Comparison of ENCODE assay signal across 34 mouse cellular contexts in the genomic region with DNA sequence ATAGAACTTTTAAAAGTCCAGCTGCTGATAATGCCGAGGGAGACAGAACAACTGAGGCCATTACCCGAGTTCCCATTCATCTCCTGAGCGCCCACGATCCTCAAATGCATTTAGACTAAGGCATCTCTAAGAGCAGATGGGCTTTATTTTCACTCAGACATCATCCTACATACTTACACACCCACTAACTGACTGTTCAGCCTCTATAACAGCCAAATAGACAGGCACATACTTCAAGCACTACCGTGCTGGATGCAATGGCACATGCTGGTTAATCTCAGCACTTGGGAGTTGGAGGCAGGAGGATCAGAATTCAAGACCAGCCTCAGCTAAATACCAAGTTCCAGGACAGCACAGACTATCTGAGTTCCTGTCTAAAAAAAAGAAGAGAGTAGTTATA. TPM values are rescaled to one million over a fixed set of nuclear protein-coding genes. Genes with fewer than 3 reads are reported as not detected.
DNase-seq lines count a peak whose midpoint lies in the region; ATAC-seq and TF ChIP-seq lines count a peak whose summit lies in the region.
"Had no signal": no experiment of that assay in that cellular context is flagged by ENCODE, and none has a peak within 500 bp of the region (broad histone marks: within the 10 kb centered on the region; RNA-seq: fewer than 3 reads in every experiment).

No protein-coding gene starts in this region.

- peak overlapping the region; percentile 57; the same call in 1 of the 2 replicates for H3K27ac ChIP-seq in gastrocnemius, adult 2 months
- H3K27ac ChIP-seq in intestine, embryonic 15.5 days: no peak overlapping the region
- H3K27ac ChIP-seq in hindbrain, postnatal 0 days: no peak overlapping the region
- H3K27ac ChIP-seq: embryonic facial prominence, embryonic 12.5 days; hindbrain, embryonic 13.5 days; limb, embryonic 10.5 days; limb, embryonic 15.5 days; liver, embryonic 15.5 days had no signal

- H3K4me2 ChIP-seq in intestine, embryonic 15.5 days (replicated peaks): no peak overlapping the region
- H3K4me2 ChIP-seq in hindbrain, postnatal 0 days (ENCODE audit: low read depth, low read length): no peak overlapping the region
- H3K4me2 ChIP-seq: embryonic facial prominence, embryonic 12.5 days; heart, embryonic 11.5 days; hindbrain, embryonic 13.5 days; limb, embryonic 15.5 days; liver, embryonic 15.5 days; lung, embryonic 14.5 days had no signal

- no peaks in the 10 kb centered on the region for H3K9me3 ChIP-seq in intestine, embryonic 15.5 days
- no peaks in the 10 kb centered on the region for H3K9me3 ChIP-seq in hindbrain, postnatal 0 days (ENCODE audit: low read length)
- H3K9me3 ChIP-seq: embryonic facial prominence, embryonic 12.5 days; hindbrain, embryonic 13.5 days; limb, embryonic 10.5 days; limb, embryonic 15.5 days; liver, embryonic 15.5 days had no signal

- no peak overlapping the region for H3K9ac ChIP-seq in intestine, embryonic 15.5 days
- no peak overlapping the region for H3K9ac ChIP-seq in hindbrain, postnatal 0 days (replicated peaks; ENCODE audit: low read length)
- H3K9ac ChIP-seq: embryonic facial prominence, embryonic 12.5 days; hindbrain, embryonic 13.5 days; limb, embryonic 15.5 days; liver, embryonic 15.5 days; lung, embryonic 14.5 days had no signal

- 0 out of 2 replicates have a peak, but pooled peaks cover 10% of the 10 kb centered on the region for H3K36me3 ChIP-seq in intestine, embryonic 15.5 days
- H3K36me3 ChIP-seq in hindbrain, postnatal 0 days (ENCODE audit: insufficient read depth, low read length): peaks cover 28% of the 10 kb centered on the region; the same call in 1 of the 2 replicates

- 86% methylated on average over 5 of the region's 5 CpGs for WGBS in intestine, embryonic 15.5 days
- 85% methylated on average over 5 of the region's 5 CpGs for WGBS in hindbrain, postnatal 0 days

- no peaks in the 10 kb centered on the region for H3K4me1 ChIP-seq in intestine, embryonic 15.5 days (replicated peaks)
- H3K4me1 ChIP-seq in hindbrain, postnatal 0 days (ENCODE audit: insufficient read depth, low read length): no peaks in the 10 kb centered on the region
- H3K4me1 ChIP-seq: embryonic facial prominence, embryonic 12.5 days; hindbrain, embryonic 13.5 days; limb, embryonic 10.5 days; limb, embryonic 15.5 days had no signal

- no peak for DNase-seq in gastrocnemius, adult 2 months
- no peak for DNase-seq in gastrocnemius, postnatal 25 days
- DNase-seq in left cerebral cortex, postnatal 14 days (ENCODE audit: low spot score in 2 of 2): peak; percentile 43 to 48
- no peak for DNase-seq in left cerebral cortex, postnatal 10 days (ENCODE audit: extremely low spot score in 1 of 2, low spot score in 2 of 2)
- peak; percentile 10 to 15 for DNase-seq in right cerebral cortex, adult 2 months (ENCODE audit: low spot score in 2 of 2)
- no peak for DNase-seq in right cerebral cortex, postnatal 4 days
- DNase-seq in hindbrain, postnatal 0 days (ENCODE audit: low spot score): no peak
- DNase-seq: adrenal gland, adult 8-10 months; cerebellum, adult 9-11 months; embryo, embryonic 11 days; gastrocnemius, postnatal 14 days; heart, adult 11 months; heart, postnatal 4 days; kidney, adult 11 months; kidney, postnatal 10 days; lung, embryonic 14.5 days; lung, postnatal 14 days; midbrain, embryonic 14.5 days; right cerebral cortex, postnatal 25 days; spleen, adult 18-20 months; thymus, adult 18-20 months; thymus, postnatal 25 days had no signal

- H3K4me3 ChIP-seq in gastrocnemius, adult 2 months: no peak overlapping the region
- H3K4me3 ChIP-seq in intestine, embryonic 15.5 days (replicated peaks): no peak overlapping the region
- no peak overlapping the region for H3K4me3 ChIP-seq in hindbrain, postnatal 0 days (ENCODE audit: low read length)
- H3K4me3 ChIP-seq: embryonic facial prominence, embryonic 12.5 days; hindbrain, embryonic 13.5 days; limb, embryonic 10.5 days; limb, embryonic 15.5 days; liver, embryonic 15.5 days had no signal

- ATAC-seq in intestine, embryonic 15.5 days: no peak
- no peak for ATAC-seq in hindbrain, postnatal 0 days
- ATAC-seq: activated CD4-positive, CD25-positive, alpha-beta regulatory T cell, adult 4 months; forebrain, embryonic 14.5 days had no signal

- TF ChIP-seq CTCF in gastrocnemius, adult 2 months (IDR thresholded peaks at IDR 0.05): no peak
- no peak for TF ChIP-seq CTCF in hindbrain, postnatal 0 days (IDR thresholded peaks at IDR 0.05; ENCODE audit: low read depth)

- intact Hi-C loops in gastrocnemius, adult 2 months (cut with DNase I): no loop called here
- intact Hi-C loops in left cerebral cortex, postnatal 14 days (cut with DNase I): loop anchor here (5.0 kb wide), 1 partner anchor 42 kb away; the partner anchor contains the start of gene Cdc42se1
- intact Hi-C loops in left cerebral cortex, postnatal 10 days (cut with DNase I): loop anchor here (5.0 kb wide), 2 partner anchors 42 to 127 kb away; partner anchors contain the start of genes Cdc42se1 and Tnfaip8l2

- no peaks in the 10 kb centered on the region for H3K27me3 ChIP-seq in intestine, embryonic 15.5 days (replicated peaks)
- H3K27me3 ChIP-seq in hindbrain, postnatal 0 days (ENCODE audit: insufficient read depth, low read length): no peaks in the 10 kb centered on the region
- H3K27me3 ChIP-seq: embryonic facial prominence, embryonic 12.5 days; hindbrain, embryonic 13.5 days; limb, embryonic 15.5 days; liver, embryonic 15.5 days had no signal

RNA-seq across cellular contexts. Expression of gene Mindy1, which starts 11.4 kb away (rescaled TPM):
- 10 to 100 TPM; 23.9 to 26.4 TPM for total RNA-seq in gastrocnemius, adult 2 months (2021)
- total RNA-seq in gastrocnemius, postnatal 25 days (2021): 10 to 100 TPM; 19.9 to 22.8 TPM
- total RNA-seq in left cerebral cortex, postnatal 14 days (2021): 10 to 100 TPM; 23.5 to 25.5 TPM
- total RNA-seq in left cerebral cortex, postnatal 10 days (2021): 10 to 100 TPM; 25.3 to 26.2 TPM
- 36.1 and 38.4 TPM in 2 replicates for polyA plus RNA-seq in intestine, embryonic 15.5 days (2015; fragmentation: Nextera tagmentation; extraction: Ambion mirVana)
- 31.1 and 31.8 TPM in 2 replicates for total RNA-seq in hindbrain, postnatal 0 days (2014; rRNA removed)
- polyA plus RNA-seq in hindbrain, postnatal 0 days (2015; fragmentation: Nextera tagmentation; extraction: Ambion mirVana): 32.6 and 33.8 TPM in 2 replicates

RNA-seq across cellular contexts. Expression of gene Prune1, which starts 12.1 kb away (rescaled TPM):
- total RNA-seq in gastrocnemius, adult 2 months (2021): 10 to 100 TPM; 45.8 to 46.9 TPM
- 10 to 100 TPM; 36.5 to 38.3 TPM for total RNA-seq in gastrocnemius, postnatal 25 days (2021)
- 10 to 100 TPM; 31.7 to 32.3 TPM for total RNA-seq in left cerebral cortex, postnatal 14 days (2021)
- total RNA-seq in left cerebral cortex, postnatal 10 days (2021): 10 to 100 TPM; 44.3 to 46.4 TPM
- polyA plus RNA-seq in intestine, embryonic 15.5 days (2015; fragmentation: Nextera tagmentation; extraction: Ambion mirVana): 15.5 and 15.7 TPM in 2 replicates
- 72.7 and 77.4 TPM in 2 replicates for total RNA-seq in hindbrain, postnatal 0 days (2014; rRNA removed)
- 56.6 and 60.4 TPM in 2 replicates for polyA plus RNA-seq in hindbrain, postnatal 0 days (2015; fragmentation: Nextera tagmentation; extraction: Ambion mirVana)

RNA-seq across cellular contexts. Expression of gene Bnipl, which starts 18.8 kb away (rescaled TPM):
- total RNA-seq in gastrocnemius, adult 2 months (2021): under 1 TPM in 1 of 2 experiments, not detected in 1; 0.31 TPM
- not detected for total RNA-seq in gastrocnemius, postnatal 25 days (2021)
- under 1 TPM in 1 of 2 experiments, not detected in 1; 0.33 TPM for total RNA-seq in left cerebral cortex, postnatal 14 days (2021)
- total RNA-seq in left cerebral cortex, postnatal 10 days (2021): under 1 TPM; 0.58 to 0.63 TPM
- 0.36 and 0.56 TPM in 2 replicates for polyA plus RNA-seq in intestine, embryonic 15.5 days (2015; fragmentation: Nextera tagmentation; extraction: Ambion mirVana)
- total RNA-seq in hindbrain, postnatal 0 days (2014; rRNA removed): not detected in 2 replicates
- 0.24 TPM in 1 of 2 replicates, not detected in the other for polyA plus RNA-seq in hindbrain, postnatal 0 days (2015; fragmentation: Nextera tagmentation; extraction: Ambion mirVana)
- total RNA-seq: gastrocnemius, postnatal 14 days; heart, postnatal 4 days; monocyte, adult 5-6 weeks; neutrophil, adult 5-6 weeks had no signal
- polyA plus RNA-seq: activated CD4-positive, CD25-positive, alpha-beta regulatory T cell, adult 4 months; forebrain, embryonic 14.5 days; heart, embryonic 11.5 days; heart, postnatal 0 days; liver, embryonic 15.5 days; midbrain, embryonic 14.5 days had no signal

RNA-seq across cellular contexts. Expression of gene Gm128, which starts 28.4 kb away (rescaled TPM):
- under 1 TPM in 1 of 2 experiments, not detected in 1; 0.11 TPM for total RNA-seq in gastrocnemius, adult 2 months (2021)
- total RNA-seq in gastrocnemius, postnatal 25 days (2021): not detected
- total RNA-seq in left cerebral cortex, postnatal 14 days (2021): not detected
- not detected for total RNA-seq in left cerebral cortex, postnatal 10 days (2021)
- polyA plus RNA-seq in intestine, embryonic 15.5 days (2015; fragmentation: Nextera tagmentation; extraction: Ambion mirVana): 0.16 and 0.20 TPM in 2 replicates
- total RNA-seq in hindbrain, postnatal 0 days (2014; rRNA removed): 0.14 and 1.4 TPM in 2 replicates
- 0.49 and 0.61 TPM in 2 replicates for polyA plus RNA-seq in hindbrain, postnatal 0 days (2015; fragmentation: Nextera tagmentation; extraction: Ambion mirVana)
- total RNA-seq: monocyte, adult 5-6 weeks; neutrophil, adult 5-6 weeks had no signal
- polyA plus RNA-seq: forebrain, embryonic 14.5 days; heart, postnatal 0 days had no signal

RNA-seq across cellular contexts. Expression of gene Anxa9, which starts 37.2 kb away (rescaled TPM):
- total RNA-seq in gastrocnemius, adult 2 months (2021): not detected
- total RNA-seq in gastrocnemius, postnatal 25 days (2021): under 1 TPM; 0.15 to 0.27 TPM
- total RNA-seq in left cerebral cortex, postnatal 14 days (2021): under 1 TPM; 0.64 to 0.89 TPM
- under 1 TPM; 0.36 to 0.41 TPM for total RNA-seq in left cerebral cortex, postnatal 10 days (2021)
- polyA plus RNA-seq in intestine, embryonic 15.5 days (2015; fragmentation: Nextera tagmentation; extraction: Ambion mirVana): 1.4 and 1.6 TPM in 2 replicates
- total RNA-seq in hindbrain, postnatal 0 days (2014; rRNA removed): 0.31 TPM in 1 of 2 replicates, not detected in the other
- 0.28 and 0.48 TPM in 2 replicates for polyA plus RNA-seq in hindbrain, postnatal 0 days (2015; fragmentation: Nextera tagmentation; extraction: Ambion mirVana)

Comparison
In these comparisons a context has a peak if more than half of its experiments do, and no peak if none do; other contexts are left out.
1. DNase-seq: peak in left cerebral cortex, postnatal 14 days (2 of 2) and right cerebral cortex, adult 2 months (2 of 2); none in gastrocnemius, adult 2 months (single experiment), gastrocnemius, postnatal 25 days (single experiment), left cerebral cortex, postnatal 10 days (0 of 2), right cerebral cortex, postnatal 4 days (single experiment) and hindbrain, postnatal 0 days (single experiment).